Mouse (Mus musculus) forebrain, embryonic 15.5 days (tissue): ENCODE data around the gene Rerg. TPM values are rescaled to one million over a fixed set of nuclear protein-coding genes. Genes with fewer than 3 reads are reported as not detected.

ENCODE experiments used
- ATAC-seq: fragments of 200-750 bp; cut with Nextera tagmentation; replicated peaks from 2 replicates; pipeline ENCODE4 v1.8.0; 2017; ENCODE audit warnings: mild to moderate bottlenecking, moderate TSS enrichment, moderate library complexity
- H3K27ac ChIP-seq: fragments of 300-500 bp; sonication (generic); replicated peaks from 2 replicates; pipeline ENCODE4 v1.5.1; 2015; ENCODE audit warnings: mild to moderate bottlenecking, inconsistent platforms
- H3K27me3 ChIP-seq: fragments of 300-500 bp; sonication (generic); 2 replicates; pipeline ENCODE4 v1.6.1; 2015; ENCODE audit warnings: inconsistent platforms
- H3K36me3 ChIP-seq: fragments of 300-500 bp; sonication (generic); 2 replicates; pipeline ENCODE4 v1.6.1; 2015; ENCODE audit warnings: mild to moderate bottlenecking, inconsistent platforms
- H3K4me1 ChIP-seq: fragments of 300-500 bp; sonication (generic); 2 replicates; pipeline ENCODE4 v1.6.1; 2015; ENCODE audit warnings: inconsistent platforms
- H3K4me2 ChIP-seq: fragments of 300-500 bp; sonication (generic); replicated peaks from 2 replicates; pipeline ENCODE4 v1.6.1; 2015; ENCODE audit warnings: mild to moderate bottlenecking, inconsistent platforms
- H3K4me3 ChIP-seq: fragments of 300-500 bp; sonication (generic); 2 replicates; pipeline ENCODE4 v1.5.1; 2015; ENCODE audit warnings: mild to moderate bottlenecking, inconsistent platforms
- H3K9ac ChIP-seq: fragments of 300-500 bp; sonication (generic); replicated peaks from 2 replicates; pipeline ENCODE4 v1.6.1; 2015; ENCODE audit warnings: mild to moderate bottlenecking, inconsistent platforms
- H3K9me3 ChIP-seq: fragments of 300-500 bp; sonication (generic); 2 replicates; pipeline ENCODE4 v1.6.1; 2016; ENCODE audit warnings: inconsistent platforms
- WGBS: fragments of 180-500 bp; shearing (Covaris S2); methylation state at CpG from one replicate; pipeline ENCODE4 v1.1.7; 2015; ENCODE audit warnings: mixed read lengths; 5-methylcytosine and 5-hydroxymethylcytosine counted together
- polyA plus RNA-seq: library from polyadenylated mRNA; unstranded; fragments of >200 nt; fragmentation: Nextera tagmentation; extraction: Ambion mirVana; gene quantifications from 2 replicates; pipeline ENCODE4 v1.2.1, GENCODE M21; 2015

Gene Rerg
- polyA plus RNA-seq, 1 experiment from 2014 or later: 4.6 TPM

DNA sequence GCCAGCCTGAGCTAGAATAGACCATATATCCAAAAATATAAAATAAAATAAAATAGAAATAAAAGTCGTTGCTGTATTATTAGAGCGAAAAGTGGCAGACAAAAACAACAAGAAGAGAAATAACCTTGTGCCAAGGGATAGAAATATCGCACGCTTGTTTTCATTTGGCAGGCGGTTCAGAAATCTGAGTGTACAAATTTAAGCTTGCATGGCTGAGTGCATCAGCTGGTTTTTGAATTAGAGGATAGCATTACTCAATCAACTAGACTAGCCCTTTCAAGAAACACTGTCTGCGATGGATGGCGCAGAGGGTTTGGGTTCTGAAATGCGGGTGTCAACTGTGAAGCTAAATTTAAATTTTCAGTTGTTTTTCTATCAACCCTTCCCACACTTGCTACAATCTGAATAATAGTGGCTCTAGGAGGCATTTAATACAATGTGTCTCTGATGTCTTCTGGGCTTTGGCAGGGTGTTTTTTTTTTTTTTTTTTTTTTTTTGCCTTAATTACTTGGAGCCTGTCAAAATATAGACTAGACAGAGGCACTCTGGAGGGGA is 10.8 kb downstream of the Rerg start:
- ATAC-seq: no peak
- Histone ChIP-seq H3K4me3 (no peak overlapping the region), H3K4me2 (no peak overlapping the region)

DNA sequence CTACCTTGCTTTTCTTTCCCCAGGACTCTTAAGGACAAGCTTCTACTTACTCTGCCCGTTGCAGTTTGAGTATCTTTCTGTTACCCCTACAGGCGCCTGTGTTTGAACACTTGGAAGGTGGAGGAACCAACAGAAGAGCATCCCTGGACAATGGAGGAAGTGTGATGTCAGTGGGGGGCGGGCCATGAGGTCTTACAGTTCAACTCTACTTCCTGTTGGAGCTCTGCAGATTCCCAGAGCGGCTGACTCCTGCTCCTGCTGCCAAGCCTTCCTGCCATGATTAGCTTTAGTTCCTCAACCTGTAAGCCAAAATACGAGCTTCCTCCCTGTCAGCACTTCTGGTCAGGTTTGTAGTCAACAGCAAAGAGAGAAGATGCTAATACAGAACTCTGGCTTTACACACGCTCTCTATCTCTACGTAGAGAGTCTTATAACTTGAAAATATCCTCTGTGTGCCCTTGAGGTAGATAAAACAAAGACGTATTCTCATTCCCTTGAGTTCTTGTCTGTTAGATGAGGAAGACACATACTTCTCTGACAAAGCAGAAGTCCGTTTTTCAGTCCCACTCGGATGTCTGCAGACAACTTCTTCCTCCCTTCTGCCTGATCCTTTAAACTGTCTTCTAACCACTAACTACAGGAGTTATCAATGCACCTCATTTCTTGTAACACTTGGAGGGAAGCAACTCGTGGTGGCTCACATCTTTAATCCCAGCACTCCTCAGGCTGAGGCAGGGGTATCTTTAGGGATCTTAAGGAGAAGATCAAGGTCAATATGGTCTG is 13.7 kb downstream of the Rerg start:
- H3K4me2 ChIP-seq: no peak overlapping the region
- H3K4me1 ChIP-seq: peaks cover 8% of the 10 kb centered on the region
- no peaks in the 10 kb centered on the region for H3K9me3 ChIP-seq
- no peak overlapping the region for H3K4me3 ChIP-seq
- ATAC-seq: no peak
- no peaks in the 10 kb centered on the region for H3K27me3 ChIP-seq
- 82% methylated on average over 11 of the region's 11 CpGs for WGBS
- H3K27ac ChIP-seq: no peak overlapping the region
- H3K36me3 ChIP-seq: no peaks in the 10 kb centered on the region
- no peak overlapping the region for H3K9ac ChIP-seq

More for the DNA sequence above, 10.8 kb downstream of the Rerg start:
- H3K9me3 ChIP-seq: no peaks in the 10 kb centered on the region
- H3K36me3 ChIP-seq: no peaks in the 10 kb centered on the region
- no peak overlapping the region for H3K9ac ChIP-seq
- H3K27ac ChIP-seq: no peak overlapping the region
- WGBS: 59% methylated on average over 8 of the region's 8 CpGs
- peaks cover 8% of the 10 kb centered on the region for H3K4me1 ChIP-seq
- no peaks in the 10 kb centered on the region for H3K27me3 ChIP-seq

DNA sequence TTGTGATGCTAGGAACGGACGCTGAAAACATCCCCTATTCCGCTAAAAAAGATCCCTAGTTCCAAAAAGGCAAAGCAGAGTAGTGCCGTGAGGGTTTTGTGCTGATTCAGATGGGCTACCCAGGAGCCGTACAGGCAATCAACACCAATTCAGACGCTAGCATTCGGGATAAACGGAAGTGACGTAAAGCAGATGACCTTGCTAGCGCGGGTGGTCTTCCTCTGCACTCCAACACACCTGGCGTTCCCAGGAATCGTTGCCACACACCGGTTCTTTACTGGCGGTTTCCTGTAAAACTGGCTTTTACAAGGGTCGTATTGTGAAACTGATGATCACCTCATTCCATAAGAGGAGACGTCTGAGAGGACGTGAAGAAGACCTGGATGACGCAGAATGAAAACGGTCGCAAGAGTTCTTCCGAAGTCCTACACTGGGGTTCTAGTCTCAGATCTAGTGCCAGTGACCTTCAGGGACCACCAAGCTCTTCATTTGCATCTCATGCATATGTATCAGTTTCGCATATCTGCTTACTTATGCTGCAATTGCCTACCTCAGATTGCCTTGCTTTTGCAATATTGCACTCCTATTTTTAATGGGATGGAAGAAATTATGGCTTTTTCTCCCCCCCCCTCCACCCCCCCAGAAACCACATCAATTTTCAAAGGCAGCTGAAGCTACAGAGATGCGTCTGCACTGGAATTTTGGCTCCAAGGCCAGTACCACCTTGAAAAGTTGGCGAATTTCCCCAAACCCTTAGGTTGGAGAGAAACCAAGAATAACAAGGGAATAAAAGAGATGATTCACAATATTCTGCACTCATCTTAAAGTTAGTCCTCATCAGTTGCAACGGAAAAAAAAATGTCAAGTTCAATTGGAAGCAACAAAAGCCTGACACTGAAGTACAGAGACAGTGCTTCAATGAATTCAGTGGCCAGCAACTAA is 14.8 kb downstream of the Rerg start:
- peaks cover 8% of the 10 kb centered on the region for H3K4me1 ChIP-seq
- no peaks in the 10 kb centered on the region for H3K9me3 ChIP-seq
- H3K4me3 ChIP-seq: no peak overlapping the region
- no peak for ATAC-seq
- H3K9ac ChIP-seq: no peak overlapping the region
- H3K4me2 ChIP-seq: no peak overlapping the region
- H3K36me3 ChIP-seq: no peaks in the 10 kb centered on the region
- H3K27ac ChIP-seq: no peak overlapping the region
- 68% methylated on average over 26 of the region's 26 CpGs for WGBS
- H3K27me3 ChIP-seq: no peaks in the 10 kb centered on the region

DNA sequence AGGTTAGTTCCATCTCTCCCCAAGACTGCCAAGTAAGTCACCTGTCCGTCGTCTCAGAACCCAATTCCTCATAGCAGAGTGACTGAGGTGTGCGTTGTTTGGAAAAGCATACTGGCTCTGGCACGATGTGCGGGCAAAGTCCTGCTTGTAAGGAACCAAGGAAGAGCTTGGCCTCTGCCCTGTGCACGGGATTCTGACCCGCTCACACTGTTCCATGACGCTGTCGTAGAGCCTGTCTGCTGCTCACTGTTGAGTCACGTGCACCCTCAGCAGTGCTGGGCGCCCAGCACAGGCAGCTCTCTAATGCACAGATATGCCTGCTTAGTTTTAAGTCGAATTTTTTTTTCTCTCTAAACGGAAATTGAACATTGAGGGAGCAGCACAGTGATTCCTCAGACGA is 17.3 kb downstream of the Rerg start:
- Histone ChIP-seq H3K9ac (no peak overlapping the region), H3K4me3 (no peak overlapping the region), H3K9me3 (no peaks in the 10 kb centered on the region), H3K27ac (no peak overlapping the region), H3K4me1 (no peaks in the 10 kb centered on the region), H3K36me3 (no peaks in the 10 kb centered on the region), H3K4me2 (no peak overlapping the region), H3K27me3 (no peaks in the 10 kb centered on the region)
- 90% methylated on average over 14 of the region's 14 CpGs for WGBS
- no peak for ATAC-seq

DNA sequence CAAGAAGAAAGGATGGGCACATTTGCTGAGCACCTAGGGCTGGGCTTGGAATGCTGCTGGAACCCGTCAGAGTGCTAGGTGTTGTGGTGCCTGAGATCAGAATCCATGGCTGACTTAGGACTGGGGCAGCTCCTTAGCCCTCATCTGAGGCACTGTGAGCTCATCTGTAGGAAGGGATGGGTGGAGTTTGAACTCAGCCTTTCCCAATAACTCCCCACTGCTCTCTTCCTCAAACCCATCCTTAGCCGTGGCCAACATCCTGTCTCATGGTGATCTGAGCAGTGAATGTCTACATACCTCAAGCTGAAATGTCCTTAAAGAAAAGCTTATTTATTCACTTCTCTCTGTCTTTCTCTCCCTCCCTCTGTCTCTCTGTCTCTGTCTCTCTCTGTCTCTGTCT is 19.3 kb downstream of the Rerg start:
- Histone ChIP-seq H3K4me2 (no peak overlapping the region), H3K9me3 (no peaks in the 10 kb centered on the region), H3K4me3 (no peak overlapping the region), H3K9ac (no peak overlapping the region), H3K36me3 (no peaks in the 10 kb centered on the region), H3K4me1 (no peaks in the 10 kb centered on the region), H3K27me3 (no peaks in the 10 kb centered on the region), H3K27ac (no peak overlapping the region)
- no peak for ATAC-seq
- WGBS: 97% methylated on average over 2 of the region's 2 CpGs

DNA sequence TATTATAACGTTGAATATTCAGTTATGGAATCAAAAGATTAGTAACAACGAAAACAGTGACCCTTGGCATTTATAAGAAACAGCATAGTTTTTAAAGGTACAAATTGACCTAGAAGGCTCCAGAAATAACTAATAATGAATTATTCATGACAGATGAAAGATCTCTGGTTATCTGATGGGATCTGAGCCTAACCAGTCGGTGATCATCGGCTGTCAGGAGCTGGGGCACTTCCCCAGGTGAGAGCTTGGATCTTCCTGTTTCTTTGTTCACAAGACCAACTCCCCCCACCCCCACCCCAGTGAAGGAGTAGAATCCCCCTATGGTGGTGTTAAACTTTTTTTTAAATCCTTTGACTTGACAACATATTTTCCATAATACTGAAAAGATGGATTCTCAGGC is 20.5 kb downstream of the Rerg start:
- H3K9ac ChIP-seq: no peak overlapping the region
- no peak overlapping the region for H3K4me2 ChIP-seq
- 0 out of 2 replicates have a peak, but pooled peaks cover 3% of the 10 kb centered on the region for H3K4me1 ChIP-seq
- ATAC-seq: no peak
- no peak overlapping the region for H3K4me3 ChIP-seq
- H3K9me3 ChIP-seq: no peaks in the 10 kb centered on the region
- H3K36me3 ChIP-seq: no peaks in the 10 kb centered on the region
- no peaks in the 10 kb centered on the region for H3K27me3 ChIP-seq
- WGBS: 87% methylated on average over 4 of the region's 4 CpGs
- H3K27ac ChIP-seq: no peak overlapping the region

DNA sequence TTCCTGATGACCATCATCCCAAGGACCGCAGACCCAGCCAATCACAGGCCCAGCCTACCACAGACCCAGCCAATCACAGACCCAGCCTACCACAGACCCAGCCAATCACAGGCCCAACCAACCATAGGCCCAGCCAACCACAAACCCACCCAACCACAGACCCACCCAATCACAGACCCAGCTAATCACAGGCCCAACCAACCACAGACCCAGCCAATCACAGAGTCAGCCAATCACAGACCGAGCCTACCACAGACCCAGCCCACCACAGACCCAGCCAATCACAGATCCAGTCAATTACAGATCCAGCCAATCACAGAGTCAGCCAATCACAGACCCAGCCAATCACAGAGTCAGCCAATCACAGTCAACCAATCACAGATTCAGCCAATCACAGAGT is 23.4 kb downstream of the Rerg start:
- no peaks in the 10 kb centered on the region for H3K9me3 ChIP-seq
- H3K36me3 ChIP-seq: no peaks in the 10 kb centered on the region
- H3K4me3 ChIP-seq: no peak overlapping the region
- ATAC-seq: no peak
- H3K27me3 ChIP-seq: no peaks in the 10 kb centered on the region
- H3K4me2 ChIP-seq: no peak overlapping the region
- H3K27ac ChIP-seq: no peak overlapping the region
- H3K4me1 ChIP-seq: peaks cover 11% of the 10 kb centered on the region
- WGBS: 97% methylated on average over 2 of the region's 2 CpGs
- no peak overlapping the region for H3K9ac ChIP-seq

DNA sequence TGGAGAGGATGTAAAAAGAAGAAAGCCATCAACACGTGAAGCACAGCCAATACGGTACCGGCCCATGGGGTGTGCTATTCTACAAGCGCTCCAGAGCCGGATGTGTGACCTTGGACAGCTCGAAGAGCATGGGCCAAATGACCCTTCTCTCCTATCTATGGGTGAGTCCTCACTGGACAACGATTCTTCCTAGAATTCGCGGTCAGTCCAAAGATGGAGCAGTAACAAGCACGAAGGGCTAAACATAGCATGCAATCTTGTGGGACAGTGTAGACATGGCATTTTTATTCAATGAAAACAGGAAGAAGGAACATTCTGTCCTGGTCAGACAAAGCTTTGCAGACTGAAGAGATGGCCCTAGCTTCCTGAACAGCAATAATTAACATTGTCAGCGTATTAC is 24.7 kb downstream of the Rerg start:
- ATAC-seq: no peak
- H3K4me1 ChIP-seq: peaks cover 11% of the 10 kb centered on the region
- WGBS: 93% methylated on average over 11 of the region's 11 CpGs
- no peak overlapping the region for H3K27ac ChIP-seq
- H3K9ac ChIP-seq: no peak overlapping the region
- H3K27me3 ChIP-seq: no peaks in the 10 kb centered on the region
- H3K36me3 ChIP-seq: no peaks in the 10 kb centered on the region
- no peak overlapping the region for H3K4me3 ChIP-seq
- no peak overlapping the region for H3K4me2 ChIP-seq
- no peaks in the 10 kb centered on the region for H3K9me3 ChIP-seq

DNA sequence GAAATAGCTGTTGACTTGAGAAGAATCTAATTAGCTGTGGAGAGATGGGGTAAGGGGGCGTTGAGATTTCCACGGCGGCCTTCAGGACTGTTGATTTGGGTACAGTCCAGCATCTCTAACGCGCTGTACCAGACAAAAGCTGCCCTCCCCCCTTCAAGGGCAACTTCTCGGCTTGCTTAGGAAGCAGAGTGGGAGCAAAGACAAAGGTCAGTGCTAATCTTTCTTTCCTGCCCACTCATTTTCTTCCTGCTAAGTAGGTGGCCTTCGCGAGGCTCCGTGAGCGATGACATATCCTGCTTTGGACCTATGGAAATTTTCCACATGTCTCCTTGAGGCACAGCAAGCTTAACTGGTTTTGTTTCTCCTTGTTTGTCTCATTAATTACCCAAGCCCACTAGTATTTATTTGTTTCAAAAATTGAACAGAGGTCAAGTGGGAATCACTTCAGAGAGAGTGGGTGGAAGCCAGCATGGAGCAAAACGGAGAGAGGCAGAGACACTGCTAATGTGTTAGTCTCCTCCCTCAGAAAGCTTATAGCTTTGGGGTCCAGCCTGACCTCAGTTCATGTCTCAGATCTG is 25.2 kb downstream of the Rerg start:
- H3K36me3 ChIP-seq: no peaks in the 10 kb centered on the region
- no peaks in the 10 kb centered on the region for H3K27me3 ChIP-seq
- WGBS: 31% methylated on average over 11 of the region's 11 CpGs
- H3K4me2 ChIP-seq: no peak overlapping the region
- ATAC-seq: no peak
- H3K9me3 ChIP-seq: no peaks in the 10 kb centered on the region
- no peak overlapping the region for H3K27ac ChIP-seq
- peaks cover 11% of the 10 kb centered on the region for H3K4me1 ChIP-seq
- no peak overlapping the region for H3K4me3 ChIP-seq
- no peak overlapping the region for H3K9ac ChIP-seq

DNA sequence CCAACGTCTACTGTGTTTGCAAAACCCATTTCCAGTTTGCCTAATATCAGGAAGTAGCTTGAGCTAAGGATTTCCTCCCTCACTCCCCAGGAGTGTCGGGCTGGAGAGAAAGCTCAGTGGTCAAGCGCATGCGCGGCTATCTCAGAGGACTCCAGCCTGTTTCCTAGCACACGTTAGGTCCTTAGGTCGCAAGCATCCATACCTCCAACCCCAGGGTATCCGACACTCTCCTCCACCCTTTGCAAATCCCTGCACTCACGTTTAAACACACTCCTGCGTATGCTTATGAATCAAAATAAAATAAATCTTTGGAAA is 25.8 kb downstream of the Rerg start:
- Histone ChIP-seq H3K4me1 (peaks cover 11% of the 10 kb centered on the region), H3K27ac (no peak overlapping the region), H3K4me2 (no peak overlapping the region), H3K4me3 (no peak overlapping the region), H3K9ac (no peak overlapping the region), H3K27me3 (no peaks in the 10 kb centered on the region), H3K9me3 (no peaks in the 10 kb centered on the region), H3K36me3 (no peaks in the 10 kb centered on the region)
- WGBS: 88% methylated on average over 10 of the region's 10 CpGs
- ATAC-seq: no peak

DNA sequence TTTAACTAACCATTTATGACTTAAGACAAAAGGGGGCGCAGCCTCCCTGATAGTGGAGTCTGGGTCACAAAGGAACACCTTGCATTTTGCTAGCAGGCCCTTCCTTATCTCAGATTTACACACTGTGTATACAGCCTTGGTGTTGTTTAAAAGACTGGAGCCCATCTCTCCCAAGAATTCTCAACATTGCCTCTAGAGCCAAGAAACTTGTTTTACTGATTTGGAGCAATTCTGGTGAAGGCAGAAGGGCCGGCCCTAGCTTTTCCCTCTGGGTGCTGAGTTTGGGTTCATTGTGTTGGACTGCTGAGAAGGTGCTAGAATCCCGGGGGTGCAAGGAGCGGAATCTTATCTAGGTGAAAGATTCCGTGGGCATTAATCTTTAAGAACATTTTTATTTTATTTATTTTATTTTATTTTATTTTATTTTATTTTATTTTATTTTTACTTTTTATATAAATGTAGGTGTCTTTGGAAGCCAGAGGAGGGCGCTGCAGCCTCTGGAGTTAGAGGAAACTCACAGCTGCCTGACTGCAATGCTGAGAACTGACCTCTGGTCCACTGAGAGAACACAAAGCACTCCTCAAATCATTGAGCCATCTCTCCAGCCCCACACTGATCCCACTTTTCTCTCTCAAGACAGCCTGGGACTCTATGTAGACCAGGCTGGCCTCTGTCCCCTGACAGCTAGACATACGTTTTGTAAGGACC is 26.3 kb downstream of the Rerg start:
- Histone ChIP-seq H3K4me2 (no peak overlapping the region), H3K27ac (no peak overlapping the region), H3K4me1 (peaks cover 11% of the 10 kb centered on the region), H3K4me3 (no peak overlapping the region), H3K36me3 (no peaks in the 10 kb centered on the region), H3K9me3 (no peaks in the 10 kb centered on the region), H3K27me3 (no peaks in the 10 kb centered on the region), H3K9ac (no peak overlapping the region)
- WGBS: 85% methylated on average over 7 of the region's 7 CpGs
- ATAC-seq: no peak
